Mouse (Mus musculus) embryo, embryonic 10.5 days (tissue): ENCODE data around the gene Gm17469.
"Not testable (repeated sequence)": the region's sequence is repeated elsewhere in the genome, so short reads cannot be mapped to it uniquely, and the experiment has no call there.

Experiments used
- DNase-seq: peaks from one replicate; pipeline ENCODE4 v3.0.0-alpha.2; 2015; ENCODE audit warnings: low spot score

Gene Gm17469

DNA sequence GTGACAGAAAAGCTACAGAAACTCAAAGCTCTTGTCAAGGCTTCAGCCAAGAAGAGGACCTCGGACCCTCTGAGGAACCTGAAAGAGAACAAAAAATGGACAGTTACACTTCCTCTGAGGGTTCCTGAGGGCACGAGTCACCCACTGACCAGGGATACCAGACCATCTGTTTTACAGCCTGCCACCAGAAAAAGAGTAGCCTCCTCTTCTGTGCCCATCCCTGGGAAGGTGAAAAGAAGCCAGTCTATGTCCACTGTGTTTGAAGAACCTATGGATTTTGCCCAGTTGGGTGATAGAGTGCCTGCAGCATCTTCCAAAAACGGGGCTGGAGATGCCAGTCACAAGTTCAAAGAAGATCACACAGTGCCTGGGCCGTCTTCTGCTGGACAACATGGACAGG lies at the start of gene Gm17469:
Gene Gm17469, plus strand, starts transcription at position 301 of the 400 bp plus-strand sequence.
- not testable (repeated sequence) for DNase-seq
